Mouse (Mus musculus) liver, postnatal 0 days (tissue): ENCODE results near the gene Suox.
"Not testable (repeated sequence)": the region's sequence is repeated elsewhere in the genome, so short reads cannot be mapped to it uniquely, and the experiment has no call there.

Experiments
- CTCF ChIP-seq: sonication (generic); IDR thresholded peaks from 2 replicates; pipeline ENCODE4 v1.5.1; 2016; ENCODE audit warnings: antibody characterized with exemption, low read depth
- EP300 ChIP-seq: IDR thresholded peaks from 2 replicates; pipeline ENCODE4 v1.6.1; 2016; ENCODE audit warnings: antibody characterized with exemption, low read depth, mild to moderate bottlenecking

- not testable (repeated sequence) for TF ChIP-seq CTCF, EP300
Measured at GRCm38 (mm10) chr10:128623106-128623613, 50.7 kb downstream of the Suox start.
